Mouse (Mus musculus): ENCODE data around the gene Gm28053. TPM values are rescaled to one million over a fixed set of nuclear protein-coding genes. Genes with fewer than 3 reads are reported as not detected.

Gene Gm28053
- not detected for polyA plus RNA-seq (2021)

- CTCF ChIA-PET: no interaction called here
Measured at GRCm38 (mm10) chr6:48718455-48718854, at the start of gene Gm28053, which contains the start of gene Gimap7. Gene Gm28053, plus strand, starts transcription at chr6:48718607. Gene Gimap7, plus strand, starts transcription at chr6:48718621.

GRCm38 (mm10) chr6:48669446-48669969, 48.9 kb upstream of the Gm28053 start:
- POLR2A ChIA-PET: no interaction called here

More at GRCm38 (mm10) chr6:48718455-48718854, at the start of gene Gm28053, which contains the start of gene Gimap7:
- in situ Hi-C loops (cut with MboI; ENCODE audit: low pct_unique_long_range_greater_than_20kb): no loop called here
- DNase-seq (ENCODE audit: low read depth, low spot score): no peak
- no peak for TF ChIP-seq CTCF (IDR thresholded peaks at IDR 0.05)
- peaks cover 5% of the 10 kb centered on the region for H3K27me3 ChIP-seq
- ATAC-seq: no peak
- POLR2A ChIA-PET: no interaction called here

GRCm38 (mm10) chr6:48674291-48675058, 43.9 kb upstream of the Gm28053 start:
- H3K27me3 ChIP-seq: no peaks in the 10 kb centered on the region
- in situ Hi-C loops (cut with MboI; ENCODE audit: low pct_unique_long_range_greater_than_20kb): no loop called here
- CTCF ChIA-PET: no interaction called here
- no peak for TF ChIP-seq CTCF (IDR thresholded peaks at IDR 0.05)
- POLR2A ChIA-PET: no interaction called here
- no peak for DNase-seq (ENCODE audit: low read depth, low spot score)
- no peak for ATAC-seq

More at GRCm38 (mm10) chr6:48669446-48669969, 48.9 kb upstream of the Gm28053 start:
- H3K27me3 ChIP-seq: no peaks in the 10 kb centered on the region
- no peak for TF ChIP-seq CTCF (IDR thresholded peaks at IDR 0.05)
- CTCF ChIA-PET: interaction anchor here (1.3 kb wide), 1 partner anchor 12 kb away, joined by 4 read pairs; no protein-coding TSS in a partner anchor
- ATAC-seq (no peak), DNase-seq (ENCODE audit: low read depth, low spot score) (no peak)
- in situ Hi-C loops (cut with MboI; ENCODE audit: low pct_unique_long_range_greater_than_20kb): no loop called here

GRCm38 (mm10) chr6:48675400-48675930, 42.9 kb upstream of the Gm28053 start:
- in situ Hi-C loops (cut with MboI; ENCODE audit: low pct_unique_long_range_greater_than_20kb): no loop called here
- no peak for TF ChIP-seq CTCF (IDR thresholded peaks at IDR 0.05)
- DNase-seq (ENCODE audit: low read depth, low spot score): no peak
- POLR2A ChIA-PET: no interaction called here
- no peaks in the 10 kb centered on the region for H3K27me3 ChIP-seq
- no peak for ATAC-seq
- CTCF ChIA-PET: interaction anchor here (1.0 kb wide), 1 partner anchor 30 kb away, joined by 3 read pairs; no protein-coding TSS in a partner anchor

- DNase-seq (ENCODE audit: low read depth, low spot score) (peak; percentile 10), ATAC-seq (no peak)
- no peaks in the 10 kb centered on the region for H3K27me3 ChIP-seq
- CTCF ChIA-PET: interaction anchor here (1.0 kb wide), 1 partner anchor 31 kb away, joined by 3 read pairs; no protein-coding TSS in a partner anchor
- POLR2A ChIA-PET: no interaction called here
- no peak for TF ChIP-seq CTCF (IDR thresholded peaks at IDR 0.05)
- in situ Hi-C loops (cut with MboI; ENCODE audit: low pct_unique_long_range_greater_than_20kb): no loop called here
Measured at GRCm38 (mm10) chr6:48675931-48676859, 42.2 kb upstream of the Gm28053 start, which contains the start of gene Gimap9. Gene Gimap9, plus strand, starts transcription at chr6:48676129.

- H3K27me3 ChIP-seq: no peaks in the 10 kb centered on the region
- ChIA-PET CTCF (no interaction called here), POLR2A (no interaction called here)
- no peak for TF ChIP-seq CTCF (IDR thresholded peaks at IDR 0.05)
- DNase-seq (ENCODE audit: low read depth, low spot score) (no peak), ATAC-seq (no peak)
- in situ Hi-C loops (cut with MboI; ENCODE audit: low pct_unique_long_range_greater_than_20kb): no loop called here
Measured at GRCm38 (mm10) chr6:48676860-48677415, 41.5 kb upstream of the Gm28053 start.

GRCm38 (mm10) chr6:48677492-48678345, 40.7 kb upstream of the Gm28053 start:
- no peak for DNase-seq (ENCODE audit: low read depth, low spot score)
- ChIA-PET CTCF (no interaction called here), POLR2A (no interaction called here)
- no peak for ATAC-seq
- H3K27me3 ChIP-seq: no peaks in the 10 kb centered on the region
- in situ Hi-C loops (cut with MboI; ENCODE audit: low pct_unique_long_range_greater_than_20kb): no loop called here
- no peak for TF ChIP-seq CTCF (IDR thresholded peaks at IDR 0.05)

GRCm38 (mm10) chr6:48678391-48678790, 40.0 kb upstream of the Gm28053 start:
- in situ Hi-C loops (cut with MboI; ENCODE audit: low pct_unique_long_range_greater_than_20kb): no loop called here
- CTCF ChIA-PET: no interaction called here

GRCm38 (mm10) chr6:48679701-48680100, 38.7 kb upstream of the Gm28053 start:
- ChIA-PET POLR2A (interaction anchor here (0.6 kb wide), 1 partner anchor 33 kb away, joined by 4 read pairs; the partner anchor contains the start of gene Gimap8), CTCF (no interaction called here)
- DNase-seq (ENCODE audit: low read depth, low spot score) (no peak), ATAC-seq (no peak)
- no peaks in the 10 kb centered on the region for H3K27me3 ChIP-seq
- in situ Hi-C loops (cut with MboI; ENCODE audit: low pct_unique_long_range_greater_than_20kb): no loop called here
- no peak for TF ChIP-seq CTCF (IDR thresholded peaks at IDR 0.05)

More at GRCm38 (mm10) chr6:48678391-48678790, 40.0 kb upstream of the Gm28053 start:
- DNase-seq (ENCODE audit: low read depth, low spot score): no peak
- no peak for TF ChIP-seq CTCF (IDR thresholded peaks at IDR 0.05)
- ATAC-seq: no peak
- no peaks in the 10 kb centered on the region for H3K27me3 ChIP-seq
- POLR2A ChIA-PET: no interaction called here

Measured in Patski (cell line).